ENCODE assay signal across 24 mouse cellular contexts in genomic region chr1:169932122-169932746, GRCm38 (mm10). TPM values are rescaled to one million over a fixed set of nuclear protein-coding genes. Genes with fewer than 3 reads are reported as not detected.
DNase-seq lines count a peak whose midpoint lies in the region; ATAC-seq and TF ChIP-seq lines count a peak whose summit lies in the region.
"Had no signal": no experiment of that assay in that cellular context is flagged by ENCODE, and none has a peak within 500 bp of the region (broad histone marks: within the 10 kb centered on the region; RNA-seq: fewer than 3 reads in every experiment).

No protein-coding gene starts in this region.

- peak overlapping the region; percentile 59 for H3K27ac ChIP-seq in forebrain, postnatal 0 days (ENCODE audit: low read depth, low read length)
- no peak overlapping the region for H3K27ac ChIP-seq in forebrain, embryonic 11.5 days (ENCODE audit: low read depth, low read length)
- H3K27ac ChIP-seq in layer of hippocampus, adult 2 months: peak overlapping the region; percentile 69
- H3K27ac ChIP-seq in hindbrain, embryonic 16.5 days (ENCODE audit: low read depth, low read length): no peak overlapping the region
- H3K27ac ChIP-seq in neural tube, embryonic 14.5 days (ENCODE audit: low read depth, low read length): no peak overlapping the region
- H3K27ac ChIP-seq: embryonic facial prominence, embryonic 15.5 days; heart, embryonic 13.5 days; kidney, embryonic 15.5 days; liver, embryonic 13.5 days; macrophage; neural tube, embryonic 12.5 days had no signal

- no peaks in the 10 kb centered on the region for H3K9me3 ChIP-seq in forebrain, postnatal 0 days (ENCODE audit: low read length)
- no peaks in the 10 kb centered on the region for H3K9me3 ChIP-seq in forebrain, embryonic 11.5 days (ENCODE audit: control insufficient read depth, low read length)
- H3K9me3 ChIP-seq in hindbrain, embryonic 16.5 days (ENCODE audit: control insufficient read depth, low read length): no peaks in the 10 kb centered on the region
- no peaks in the 10 kb centered on the region for H3K9me3 ChIP-seq in neural tube, embryonic 14.5 days (ENCODE audit: control insufficient read depth, low read length)
- H3K9me3 ChIP-seq: embryonic facial prominence, embryonic 15.5 days; heart, embryonic 13.5 days; kidney, embryonic 15.5 days; liver, embryonic 13.5 days; neural tube, embryonic 12.5 days had no signal

- H3K9ac ChIP-seq in forebrain, postnatal 0 days: no peak overlapping the region
- H3K9ac ChIP-seq in forebrain, embryonic 11.5 days (ENCODE audit: low read length): no peak overlapping the region
- H3K9ac ChIP-seq in hindbrain, embryonic 16.5 days (ENCODE audit: low read depth, low read length): no peak overlapping the region
- H3K9ac ChIP-seq in neural tube, embryonic 14.5 days (replicated peaks; ENCODE audit: low read depth, low read length): no peak overlapping the region
- H3K9ac ChIP-seq: embryonic facial prominence, embryonic 15.5 days; heart, embryonic 13.5 days; kidney, embryonic 15.5 days; liver, embryonic 13.5 days; neural tube, embryonic 12.5 days had no signal

- no peaks in the 10 kb centered on the region for H3K27me3 ChIP-seq in forebrain, postnatal 0 days (ENCODE audit: insufficient read depth, low read length)
- H3K27me3 ChIP-seq in forebrain, embryonic 11.5 days (ENCODE audit: control insufficient read depth, insufficient read depth, low read length): no peaks in the 10 kb centered on the region
- H3K27me3 ChIP-seq in hindbrain, embryonic 16.5 days (replicated peaks; ENCODE audit: control insufficient read depth, insufficient read depth, low read length): no peaks in the 10 kb centered on the region
- H3K27me3 ChIP-seq in neural tube, embryonic 14.5 days (ENCODE audit: control insufficient read depth, insufficient read depth, low read length): no peaks in the 10 kb centered on the region
- H3K27me3 ChIP-seq: embryonic facial prominence, embryonic 15.5 days; heart, embryonic 13.5 days; liver, embryonic 13.5 days; neural tube, embryonic 12.5 days had no signal

- DNase-seq in forebrain, postnatal 0 days: peak; percentile 48
- no peak for DNase-seq in forebrain, embryonic 11.5 days (ENCODE audit: low spot score)
- DNase-seq in layer of hippocampus, adult 2 months (ENCODE audit: low spot score in 2 of 2): no peak
- no peak for DNase-seq in layer of hippocampus, postnatal 25 days (ENCODE audit: extremely low spot score in 1 of 2, low spot score in 1 of 2)
- no peak for DNase-seq in gastrocnemius, postnatal 36 days
- DNase-seq: adrenal gland, postnatal 25 days; cerebellum, adult 11-12 months; cerebellum, postnatal 14 days; kidney, postnatal 4 days; liver, embryonic 13.5 days; thymus, adult 18-20 months; thymus, postnatal 4 days had no signal

- no peak for TF ChIP-seq CTCF in forebrain, postnatal 0 days (IDR thresholded peaks at IDR 0.05; ENCODE audit: low read depth)
- no peak for TF ChIP-seq CTCF in layer of hippocampus, adult 2 months (conservative IDR thresholded peaks at IDR 0.05)

- peak; percentile 51 for ATAC-seq in forebrain, postnatal 0 days
- ATAC-seq in forebrain, embryonic 11.5 days (replicated peaks; ENCODE audit: low FRiP score): no peak
- no peak for ATAC-seq in hindbrain, embryonic 16.5 days
- ATAC-seq in neural tube, embryonic 14.5 days (ENCODE audit: low read depth): no peak
- ATAC-seq: intestine, postnatal 0 days had no signal

- intact Hi-C loops in gastrocnemius, postnatal 36 days (cut with DNase I): no loop called here

- H3K36me3 ChIP-seq in forebrain, postnatal 0 days (ENCODE audit: insufficient read depth): no peaks in the 10 kb centered on the region
- no peaks in the 10 kb centered on the region for H3K36me3 ChIP-seq in forebrain, embryonic 11.5 days (ENCODE audit: control insufficient read depth, insufficient read depth, low read length)
- H3K36me3 ChIP-seq in hindbrain, embryonic 16.5 days (ENCODE audit: control insufficient read depth, insufficient read depth, low read length): no peaks in the 10 kb centered on the region
- H3K36me3 ChIP-seq in neural tube, embryonic 14.5 days (ENCODE audit: control insufficient read depth, insufficient read depth, low read length): no peaks in the 10 kb centered on the region
- H3K36me3 ChIP-seq: embryonic facial prominence, embryonic 15.5 days; heart, embryonic 13.5 days; kidney, embryonic 15.5 days; liver, embryonic 13.5 days; neural tube, embryonic 12.5 days had no signal

- no peak overlapping the region for H3K4me2 ChIP-seq in forebrain, postnatal 0 days (ENCODE audit: low read depth)
- no peak overlapping the region for H3K4me2 ChIP-seq in forebrain, embryonic 11.5 days (ENCODE audit: low read depth, low read length, severe bottlenecking)
- H3K4me2 ChIP-seq in hindbrain, embryonic 16.5 days (ENCODE audit: low read length): peak overlapping the region; percentile 21
- H3K4me2 ChIP-seq in neural tube, embryonic 14.5 days (ENCODE audit: low read depth, low read length): peak overlapping the region; percentile 2; the same call in 1 of the 2 replicates
- H3K4me2 ChIP-seq: embryonic facial prominence, embryonic 15.5 days; heart, embryonic 13.5 days; kidney, embryonic 15.5 days; liver, embryonic 13.5 days; neural tube, embryonic 12.5 days had no signal

- peaks cover 12% of the 10 kb centered on the region for H3K4me1 ChIP-seq in forebrain, postnatal 0 days (ENCODE audit: insufficient read depth)
- no peaks in the 10 kb centered on the region; the same call in 1 of the 2 replicates for H3K4me1 ChIP-seq in forebrain, embryonic 11.5 days (replicated peaks; ENCODE audit: control insufficient read depth, insufficient read depth, low read length)
- H3K4me1 ChIP-seq in hindbrain, embryonic 16.5 days (ENCODE audit: control insufficient read depth, insufficient read depth, low read depth, low read length): peaks cover 9% of the 10 kb centered on the region
- H3K4me1 ChIP-seq in neural tube, embryonic 14.5 days (ENCODE audit: control insufficient read depth, insufficient read depth, low read length): peaks cover 10% of the 10 kb centered on the region; the same call in 1 of the 2 replicates
- H3K4me1 ChIP-seq: liver, embryonic 13.5 days had no signal

- 47% methylated on average over 7 of the region's 7 CpGs for WGBS in forebrain, postnatal 0 days
- WGBS in forebrain, embryonic 11.5 days: 75% methylated on average over 7 of the region's 7 CpGs
- whole genome bisulfite sequencing in hindbrain, embryonic 16.5 days: 57% methylated on average over 7 of the region's 7 CpGs
- 66% methylated on average over 7 of the region's 7 CpGs for WGBS in neural tube, embryonic 14.5 days

- no peak overlapping the region for H3K4me3 ChIP-seq in forebrain, postnatal 0 days (ENCODE audit: low read depth, low read length)
- no peak overlapping the region for H3K4me3 ChIP-seq in forebrain, embryonic 11.5 days (ENCODE audit: low read depth, low read length)
- H3K4me3 ChIP-seq in layer of hippocampus, adult 2 months: peak overlapping the region; percentile 10
- no peak overlapping the region for H3K4me3 ChIP-seq in hindbrain, embryonic 16.5 days (ENCODE audit: low read length)
- no peak overlapping the region for H3K4me3 ChIP-seq in neural tube, embryonic 14.5 days (ENCODE audit: low read depth, low read length)
- H3K4me3 ChIP-seq: embryonic facial prominence, embryonic 15.5 days; heart, embryonic 13.5 days; kidney, embryonic 15.5 days; liver, embryonic 13.5 days; neural tube, embryonic 12.5 days had no signal

RNA-seq across cellular contexts. Expression of gene Ccdc190, which starts 3.8 kb away (rescaled TPM):
- 6.8 and 8.3 TPM in 2 replicates for total RNA-seq in forebrain, postnatal 0 days (2014; rRNA removed)
- 0.97 and 1.5 TPM in 2 replicates for polyA plus RNA-seq in forebrain, postnatal 0 days (2015; fragmentation: Nextera tagmentation; extraction: Ambion mirVana)
- polyA plus RNA-seq in forebrain, embryonic 11.5 days (2014; fragmentation: Nextera tagmentation; extraction: Ambion mirVana): 0.55 and 0.63 TPM in 2 replicates
- 10 to 100 TPM; 23.9 to 25.8 TPM for total RNA-seq in layer of hippocampus, adult 2 months (2021)
- 10 to 100 TPM; 25.2 to 25.7 TPM for total RNA-seq in layer of hippocampus, postnatal 25 days (2021)
- polyA plus RNA-seq in hindbrain, embryonic 16.5 days (2015; fragmentation: Nextera tagmentation; extraction: Ambion mirVana): 3.2 and 3.9 TPM in 2 replicates
- polyA plus RNA-seq in neural tube, embryonic 14.5 days (2014; fragmentation: Nextera tagmentation; extraction: Ambion mirVana): 4.4 and 5.1 TPM in 2 replicates
- not detected for total RNA-seq in gastrocnemius, postnatal 36 days (2021)
- total RNA-seq: CH12.LX; gastrocnemius, postnatal 4 days; MEL had no signal
- polyA plus RNA-seq: heart, embryonic 13.5 days; intestine, postnatal 0 days; kidney, embryonic 15.5 days; limb, embryonic 11.5 days; liver, embryonic 13.5 days; macrophage had no signal

RNA-seq across cellular contexts. Expression of gene Hsd17b7, which starts 36.8 kb away (rescaled TPM):
- 20.9 and 30.0 TPM in 2 replicates for total RNA-seq in forebrain, postnatal 0 days (2014; rRNA removed)
- polyA plus RNA-seq in forebrain, postnatal 0 days (2015; fragmentation: Nextera tagmentation; extraction: Ambion mirVana): 19.2 and 29.0 TPM in 2 replicates
- 20.8 and 20.9 TPM in 2 replicates for polyA plus RNA-seq in forebrain, embryonic 11.5 days (2014; fragmentation: Nextera tagmentation; extraction: Ambion mirVana)
- total RNA-seq in layer of hippocampus, adult 2 months (2021): 10 to 100 TPM; 13.1 to 15.9 TPM
- 10 to 100 TPM; 17.4 to 19.2 TPM for total RNA-seq in layer of hippocampus, postnatal 25 days (2021)
- polyA plus RNA-seq in hindbrain, embryonic 16.5 days (2015; fragmentation: Nextera tagmentation; extraction: Ambion mirVana): 26.5 and 33.3 TPM in 2 replicates
- 27.1 and 34.2 TPM in 2 replicates for polyA plus RNA-seq in neural tube, embryonic 14.5 days (2014; fragmentation: Nextera tagmentation; extraction: Ambion mirVana)
- total RNA-seq in gastrocnemius, postnatal 36 days (2021): 1 to 10 TPM; 2.9 to 4.1 TPM

Comparison
In these comparisons a context has a peak if more than half of its experiments do, and no peak if none do; other contexts are left out.
1. H3K27ac ChIP-seq: peak in forebrain, postnatal 0 days (single experiment) and layer of hippocampus, adult 2 months (single experiment); none in forebrain, embryonic 11.5 days (single experiment), hindbrain, embryonic 16.5 days (single experiment) and neural tube, embryonic 14.5 days (single experiment).
2. H3K4me2 ChIP-seq: peak in hindbrain, embryonic 16.5 days (single experiment) and neural tube, embryonic 14.5 days (single experiment); none in forebrain, postnatal 0 days (single experiment) and forebrain, embryonic 11.5 days (single experiment).